Mouse (Mus musculus) cerebellum, adult 8-10 months (tissue): Measurements from ENCODE around the gene Hypk.

ENCODE experiments used
- DNase-seq: peaks from one replicate; pipeline ENCODE4 v3.0.0; 2022

The Hypk gene

DNA sequence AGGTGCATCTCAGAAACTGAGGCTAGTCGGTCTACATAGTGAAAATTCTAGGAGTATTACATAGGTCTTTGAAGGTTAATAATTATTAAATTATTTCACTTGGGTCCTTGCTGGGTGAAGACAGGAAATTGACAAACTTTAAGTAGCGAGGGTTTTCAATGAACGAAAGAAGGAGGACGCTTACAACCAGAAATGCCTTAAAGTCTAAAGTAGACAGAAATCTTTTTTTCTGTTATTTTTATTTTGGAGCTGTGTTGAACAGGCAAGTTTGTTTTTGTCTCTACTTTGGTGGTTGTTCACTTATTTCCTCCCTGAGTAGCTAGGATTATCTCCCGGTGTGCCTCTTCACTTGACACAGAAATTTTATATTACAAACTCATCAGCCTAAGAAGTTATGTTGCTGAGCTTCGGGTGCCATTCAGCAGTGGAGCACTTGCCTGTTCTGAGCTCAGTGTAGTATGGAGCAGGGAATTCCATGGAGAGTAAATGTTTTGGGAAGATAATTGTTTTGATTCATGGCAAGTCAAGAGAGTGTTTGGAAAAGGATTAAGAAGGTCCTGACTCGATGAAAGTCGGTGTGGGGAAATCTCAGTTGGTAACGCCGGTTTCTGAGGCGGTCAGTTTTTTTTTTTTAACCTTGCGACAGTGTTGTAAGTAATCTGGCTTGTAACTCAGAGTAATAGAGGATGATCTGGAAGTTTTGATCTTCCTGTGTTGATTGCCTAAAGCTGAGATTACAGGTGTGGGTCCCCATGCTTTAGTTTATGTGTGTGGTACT, 54.3 kb downstream of the Hypk start:
- no peak for DNase-seq

GRCm38 (mm10) chr2:121507951-121508330, 54.9 kb downstream of the Hypk start:
- no peak for DNase-seq
